Mouse (Mus musculus): ENCODE data around the gene Fam19a5.

The Fam19a5 gene

DNA sequence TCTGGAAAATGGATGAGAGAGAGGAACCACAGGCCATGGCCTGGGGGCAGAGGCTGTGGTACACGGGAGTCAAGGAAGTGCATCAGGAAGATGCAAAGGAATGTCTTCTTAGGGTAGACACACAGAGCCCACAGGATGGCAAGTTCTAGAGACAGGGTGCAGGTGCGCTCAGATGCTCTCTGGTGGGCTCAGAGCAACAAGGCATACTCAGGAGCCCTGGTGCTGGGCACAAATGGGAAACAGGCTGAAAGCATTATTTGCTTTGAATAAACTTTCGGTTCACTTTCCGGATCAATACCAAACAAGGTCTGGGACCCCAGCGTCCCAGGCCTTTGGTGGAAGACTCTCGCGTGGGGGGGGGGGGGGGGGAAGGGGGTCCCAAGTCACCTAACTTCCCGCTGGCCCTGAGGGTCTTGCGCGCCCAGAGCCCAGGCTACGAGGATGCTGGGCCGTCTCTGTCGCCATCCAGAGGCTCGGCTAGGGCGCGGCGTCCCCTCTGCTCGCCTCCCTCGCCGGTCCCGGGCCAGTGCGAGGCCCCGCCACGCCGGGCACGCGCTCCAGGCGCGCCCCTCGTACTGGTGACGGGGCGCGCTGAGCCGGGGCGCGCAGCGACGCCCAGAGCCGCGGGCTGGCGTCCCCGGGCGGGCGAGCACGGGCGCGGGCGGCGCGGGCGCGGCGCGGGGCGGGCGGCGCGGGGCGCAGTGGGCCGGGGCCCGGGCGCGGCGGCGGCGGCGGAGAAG is at the start of gene Fam19a5:
Fam19a5 (plus strand) TSS at position 701 of the 740 bp plus-strand sequence.
- no peak for DNase-seq (ENCODE audit: low spot score)

DNA sequence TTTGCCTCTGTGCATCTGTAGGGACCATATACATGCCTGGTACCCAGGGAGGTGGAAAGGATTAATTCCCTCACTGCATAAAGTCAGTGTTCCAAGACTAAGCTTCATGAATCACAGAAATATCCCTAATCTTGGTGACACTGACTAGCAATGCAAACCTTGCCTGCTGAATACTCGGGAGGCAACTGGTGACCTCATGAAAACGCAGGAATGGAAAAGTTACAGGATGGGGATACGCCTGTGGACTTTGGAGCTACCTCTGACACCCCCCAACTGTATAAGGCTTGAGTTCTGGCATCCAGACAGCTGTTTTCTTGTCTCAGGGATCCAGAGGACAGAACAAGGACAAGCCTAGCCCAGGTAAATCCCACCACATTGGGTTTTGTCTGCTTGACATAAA is 42.4 kb upstream of the Fam19a5 start:
- no peak for DNase-seq (ENCODE audit: low spot score)

DNA sequence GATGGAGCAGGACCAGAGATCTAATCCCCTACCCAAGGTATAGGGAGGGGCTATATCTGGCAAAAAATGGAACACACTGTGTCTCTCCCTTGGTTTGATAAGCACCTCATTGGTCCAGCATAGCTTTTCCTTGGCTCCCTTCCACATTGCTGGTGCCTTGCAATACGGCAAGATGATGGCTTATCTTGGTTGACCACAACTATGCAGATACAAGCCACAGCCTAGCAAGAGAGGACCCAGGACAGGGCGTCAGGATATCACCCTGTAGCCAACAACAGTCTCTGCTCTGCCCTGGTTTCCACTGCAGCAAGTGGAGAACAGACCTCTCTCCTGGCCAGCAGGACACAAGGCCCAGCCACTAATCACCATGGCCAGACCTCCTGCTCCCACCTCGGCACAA is 36.8 kb upstream of the Fam19a5 start:
- no peak for DNase-seq (ENCODE audit: low spot score)

DNA sequence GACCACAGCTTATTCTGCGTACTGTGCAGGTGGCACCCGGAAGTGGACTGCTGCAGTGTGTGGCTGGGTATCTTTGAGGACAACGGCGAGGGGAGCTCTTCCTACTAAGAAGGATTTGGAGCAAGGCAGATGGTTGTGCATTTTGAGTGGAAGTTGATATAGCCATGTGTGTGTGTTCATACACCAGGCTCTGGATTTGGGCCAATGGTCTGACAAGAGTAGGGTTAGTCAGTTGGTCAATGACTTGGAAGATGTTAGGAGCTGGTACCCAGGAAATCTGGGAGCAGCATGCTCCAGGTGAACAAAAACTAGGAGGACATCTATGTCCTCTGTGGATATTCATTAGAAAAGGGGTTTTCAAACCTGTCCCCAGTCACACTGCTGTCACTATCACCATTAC is 33.2 kb upstream of the Fam19a5 start:
- no peak for DNase-seq (ENCODE audit: low spot score)

GRCm38 (mm10) chr15:87518161-87518560 is 25.9 kb upstream of the Fam19a5 start:
- no peak for DNase-seq (ENCODE audit: low spot score)

GRCm38 (mm10) chr15:87529271-87529670 is 14.8 kb upstream of the Fam19a5 start:
- DNase-seq (ENCODE audit: low spot score): no peak

DNA sequence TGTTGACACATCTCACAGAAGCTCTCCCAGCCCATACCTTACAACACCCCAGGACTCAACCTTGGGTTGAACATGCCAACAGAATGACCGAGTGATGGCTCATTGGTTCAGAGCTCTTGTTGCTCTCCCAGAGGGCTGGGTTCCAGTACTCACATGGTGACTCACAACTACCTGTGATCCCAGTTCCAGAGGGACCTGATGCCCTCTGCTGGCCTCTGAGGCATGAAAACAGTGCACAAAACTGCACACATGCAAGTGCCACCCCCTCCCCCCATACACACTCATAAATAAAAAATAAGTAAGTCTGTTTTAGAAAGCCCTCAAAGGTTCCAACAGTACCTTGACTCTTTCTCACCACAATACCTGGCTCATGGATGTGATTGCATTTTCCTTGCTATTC is 2.4 kb upstream of the Fam19a5 start:
- no peak for DNase-seq (ENCODE audit: low spot score)

GRCm38 (mm10) chr15:87544401-87545129 is 466 bp downstream of the Fam19a5 start:
- no peak for DNase-seq (ENCODE audit: low spot score)

DNA sequence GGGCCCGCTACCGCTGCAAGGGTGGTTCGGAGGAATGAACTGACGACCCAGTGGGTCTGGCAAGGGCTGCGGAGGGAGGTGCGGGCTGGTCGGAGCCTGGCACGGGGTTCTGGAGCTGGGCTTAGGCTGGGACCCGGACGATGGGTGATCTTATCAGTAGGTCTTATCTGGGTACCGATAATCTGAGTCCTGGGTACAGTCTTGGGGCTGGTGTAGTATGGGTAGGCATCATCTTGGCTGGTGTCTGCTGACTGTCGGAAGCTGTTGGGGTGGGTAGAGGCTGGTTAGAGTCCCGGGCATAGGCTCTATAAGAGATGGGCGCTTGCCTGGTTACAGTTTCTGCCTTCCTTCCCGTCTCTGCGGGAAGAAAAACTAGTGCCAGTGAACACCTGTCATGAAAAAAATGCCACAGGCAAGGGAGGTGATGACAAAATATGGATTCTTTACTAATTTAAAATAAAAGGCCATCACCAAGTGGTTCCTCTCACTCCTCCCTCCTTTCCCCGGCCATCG is 1.1 kb downstream of the Fam19a5 start:
- DNase-seq (ENCODE audit: low spot score): no peak

DNA sequence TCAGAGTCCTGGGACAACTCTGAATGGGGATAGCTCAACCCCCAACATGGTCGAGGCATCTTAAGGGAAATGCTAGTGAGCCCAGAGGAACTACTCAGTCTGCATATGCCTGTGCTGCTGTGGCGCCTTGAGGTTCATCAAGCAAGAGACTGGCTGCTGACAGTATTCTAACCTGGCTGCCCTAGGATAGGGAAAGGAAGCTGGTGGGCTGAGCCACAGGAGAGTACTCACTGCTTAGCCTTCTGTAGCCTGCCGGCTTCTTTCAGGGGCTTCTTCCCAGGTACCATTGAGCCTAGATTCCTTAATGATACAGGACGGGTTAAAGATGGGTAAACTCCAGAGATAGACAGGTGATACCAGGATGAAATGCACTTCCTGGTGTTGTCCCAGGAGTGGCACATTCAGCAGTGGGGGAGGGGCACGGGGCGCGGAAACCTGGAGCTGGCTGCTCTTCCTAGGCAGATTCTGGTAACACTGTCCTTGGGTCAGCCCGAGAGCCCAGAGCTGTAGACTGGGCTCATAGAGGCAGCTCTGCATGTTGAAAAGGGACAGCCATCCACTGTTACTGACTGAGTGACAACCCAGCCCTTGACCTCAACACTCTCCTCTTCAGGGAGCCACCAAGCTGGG is 1.7 kb downstream of the Fam19a5 start:
- no peak for DNase-seq (ENCODE audit: low spot score)

DNA sequence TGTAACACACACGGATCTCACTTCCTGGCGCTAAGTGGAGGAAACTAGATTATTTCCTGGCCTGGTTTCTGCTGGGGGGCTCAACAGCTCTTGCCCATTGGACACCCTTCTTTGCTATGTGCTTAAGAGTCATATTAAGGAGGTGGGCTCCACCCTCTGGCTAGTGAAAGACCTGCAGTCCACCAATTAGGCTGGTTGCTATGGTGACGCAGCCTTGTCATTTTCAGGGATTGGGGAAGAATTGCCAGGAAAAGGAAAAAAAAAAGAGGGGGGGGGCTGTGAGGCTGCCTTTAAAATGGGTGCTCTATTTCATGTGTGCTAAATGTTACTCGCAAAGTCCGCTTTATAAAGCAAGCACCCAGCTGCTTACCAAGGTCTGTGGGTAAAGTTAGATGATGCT is 2.9 kb downstream of the Fam19a5 start:
- no peak for DNase-seq (ENCODE audit: low spot score)

- no peak for DNase-seq (ENCODE audit: low spot score)
Observed at GRCm38 (mm10) chr15:87549724-87550123, 5.6 kb downstream of the Fam19a5 start.

- no peak for DNase-seq (ENCODE audit: low spot score)
Observed at GRCm38 (mm10) chr15:87550756-87551155, 6.7 kb downstream of the Fam19a5 start.

DNA sequence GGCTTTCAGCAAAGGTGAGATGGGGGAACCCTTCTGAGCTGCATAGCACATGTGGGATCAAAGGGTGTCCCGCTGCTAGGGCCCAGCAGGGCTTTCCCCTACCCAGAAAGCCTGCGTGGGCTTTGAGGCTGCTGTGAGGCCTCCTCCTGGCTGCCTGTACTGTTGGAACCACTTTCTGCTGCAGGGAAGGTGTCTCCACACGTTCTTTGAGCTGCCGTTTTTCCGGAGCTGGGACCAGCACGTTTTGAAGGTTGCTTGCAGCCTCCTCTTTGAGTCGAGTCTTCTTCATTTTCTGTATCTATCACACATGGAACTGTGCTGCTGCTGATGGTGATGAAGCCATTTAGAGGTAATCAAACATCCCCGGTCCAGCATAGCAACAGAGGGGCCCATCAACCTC is 7.5 kb downstream of the Fam19a5 start:
- no peak for DNase-seq (ENCODE audit: low spot score)

DNA sequence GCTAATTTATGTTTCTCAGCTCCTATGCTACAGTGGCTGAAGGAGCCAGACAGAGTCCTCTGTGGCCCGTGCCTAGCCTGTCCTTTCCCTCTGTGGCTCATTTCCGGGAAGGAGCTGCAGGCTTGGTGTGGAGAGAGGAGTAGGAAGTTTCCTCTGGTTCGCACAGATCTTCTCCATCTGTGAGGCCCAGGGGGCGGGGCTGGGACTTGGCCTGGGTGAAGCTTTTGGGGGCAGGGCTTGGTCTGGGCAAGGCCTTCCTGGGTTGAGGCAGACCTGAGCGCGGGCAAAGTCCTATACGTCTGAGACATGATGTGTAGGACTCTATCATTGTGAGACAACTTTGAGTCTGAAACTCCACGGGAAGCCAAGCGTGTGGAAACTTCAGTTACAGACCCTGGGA is 11.7 kb downstream of the Fam19a5 start:
- DNase-seq (ENCODE audit: low spot score): no peak

DNA sequence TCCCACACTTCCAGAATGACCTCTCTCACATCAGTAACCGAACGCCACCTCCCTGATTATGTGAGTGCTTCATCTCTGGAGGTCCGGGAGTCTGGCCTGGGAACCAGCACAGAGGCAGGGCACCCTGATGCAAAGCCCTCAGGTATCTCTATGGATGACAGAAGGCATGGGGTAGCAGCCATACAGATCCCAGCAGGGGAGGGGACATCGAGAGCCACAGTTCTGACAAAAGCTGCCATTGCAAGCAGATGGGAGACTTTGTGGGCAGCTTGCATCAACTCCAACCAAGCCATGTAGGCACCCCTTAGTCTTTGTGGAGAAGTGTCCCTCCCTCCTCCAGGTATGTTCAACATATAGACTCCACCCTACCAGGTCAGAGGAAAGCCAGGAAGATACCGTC is 20.2 kb downstream of the Fam19a5 start:
- no peak for DNase-seq (ENCODE audit: low spot score)

DNA sequence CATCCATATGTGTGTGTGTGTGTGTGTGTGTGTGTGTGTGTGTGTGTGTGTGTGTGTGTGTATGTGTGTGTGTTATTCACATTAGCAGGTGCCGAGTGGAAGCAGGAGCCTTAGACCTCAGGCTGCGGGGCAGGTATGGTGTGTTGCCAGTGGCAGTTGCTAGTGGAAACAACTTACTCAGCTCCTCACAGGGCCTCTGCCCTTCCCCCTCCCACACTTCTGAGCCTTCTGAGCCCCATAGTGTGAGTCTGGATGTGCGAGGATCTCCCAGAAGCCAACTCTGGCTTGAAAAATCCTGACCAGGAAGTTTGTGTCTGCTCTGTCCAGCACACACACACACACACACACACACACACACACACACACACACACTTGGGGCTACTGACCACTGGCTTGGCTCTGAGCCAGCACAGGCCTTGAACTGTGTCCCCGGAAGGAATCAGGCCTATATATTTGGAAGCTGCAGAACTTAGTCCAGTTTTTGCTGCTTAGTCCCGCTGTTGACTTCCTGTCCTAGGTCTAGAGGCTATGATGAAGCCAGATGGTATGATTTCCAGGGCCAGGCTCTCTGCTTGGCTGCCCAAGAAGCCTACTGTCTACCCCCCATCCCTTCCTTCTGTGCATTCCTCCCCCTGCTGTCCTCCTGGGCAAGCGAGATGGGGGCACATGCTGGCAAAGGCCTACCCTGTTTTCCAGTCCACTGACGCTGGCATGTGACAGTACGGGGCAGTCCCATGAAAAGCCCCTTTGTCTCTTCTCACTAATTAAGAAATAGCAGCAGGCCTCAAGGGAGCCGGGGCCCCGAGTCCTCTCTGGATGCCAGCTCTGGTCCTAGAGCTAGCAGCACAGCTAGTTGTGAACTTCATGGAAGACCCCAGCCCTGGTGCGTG is 22.2 kb downstream of the Fam19a5 start:
- no peak for DNase-seq (ENCODE audit: low spot score)

DNA sequence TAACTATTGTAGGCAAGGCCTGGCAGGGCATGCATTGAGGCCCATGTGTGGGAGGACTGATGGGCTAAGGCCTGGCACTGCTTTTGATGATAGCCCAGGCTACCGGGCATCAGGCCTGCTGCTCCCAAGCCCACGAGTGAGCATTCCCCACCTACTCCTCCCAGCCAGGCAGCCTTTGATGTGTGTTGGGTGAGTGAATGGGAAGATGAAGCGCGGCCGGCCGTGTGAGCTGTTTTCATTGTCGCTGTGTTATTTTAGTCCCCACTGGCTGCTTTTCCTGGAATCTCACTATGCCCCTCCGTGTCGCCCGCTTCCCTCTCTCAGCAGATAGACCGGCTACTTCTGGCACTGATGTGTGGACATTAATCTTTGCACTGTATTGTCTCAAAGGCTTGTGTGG is 26.1 kb downstream of the Fam19a5 start:
- no peak for DNase-seq (ENCODE audit: low spot score)

GRCm38 (mm10) chr15:87579861-87580260 is 35.8 kb downstream of the Fam19a5 start:
- no peak for DNase-seq (ENCODE audit: low spot score)

GRCm38 (mm10) chr15:87583921-87584621 is 40.0 kb downstream of the Fam19a5 start:
- DNase-seq (ENCODE audit: low spot score): no peak

DNA sequence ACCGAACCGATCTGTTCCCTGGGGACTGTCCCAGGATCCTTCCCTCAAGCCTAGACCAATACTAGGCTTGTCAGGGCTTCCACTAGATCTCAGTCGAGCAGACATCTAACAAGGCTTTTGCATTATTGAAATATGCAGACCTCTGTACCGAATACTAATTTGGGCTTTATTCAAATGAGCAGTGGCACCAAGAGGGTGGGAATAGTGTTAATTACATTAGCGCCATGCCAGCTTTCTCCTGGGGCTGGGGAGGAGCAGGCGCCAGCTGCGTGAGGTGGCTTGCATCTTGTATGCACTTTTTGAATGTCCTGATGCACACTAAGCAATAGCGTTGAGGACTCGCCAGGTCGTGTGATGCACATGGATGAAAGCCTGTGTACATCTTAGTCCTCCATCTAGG is 46.9 kb downstream of the Fam19a5 start:
- DNase-seq (ENCODE audit: low spot score): no peak
